Mouse (Mus musculus): ENCODE results near the gene Bloc1s3.

Gene Bloc1s3

DNA sequence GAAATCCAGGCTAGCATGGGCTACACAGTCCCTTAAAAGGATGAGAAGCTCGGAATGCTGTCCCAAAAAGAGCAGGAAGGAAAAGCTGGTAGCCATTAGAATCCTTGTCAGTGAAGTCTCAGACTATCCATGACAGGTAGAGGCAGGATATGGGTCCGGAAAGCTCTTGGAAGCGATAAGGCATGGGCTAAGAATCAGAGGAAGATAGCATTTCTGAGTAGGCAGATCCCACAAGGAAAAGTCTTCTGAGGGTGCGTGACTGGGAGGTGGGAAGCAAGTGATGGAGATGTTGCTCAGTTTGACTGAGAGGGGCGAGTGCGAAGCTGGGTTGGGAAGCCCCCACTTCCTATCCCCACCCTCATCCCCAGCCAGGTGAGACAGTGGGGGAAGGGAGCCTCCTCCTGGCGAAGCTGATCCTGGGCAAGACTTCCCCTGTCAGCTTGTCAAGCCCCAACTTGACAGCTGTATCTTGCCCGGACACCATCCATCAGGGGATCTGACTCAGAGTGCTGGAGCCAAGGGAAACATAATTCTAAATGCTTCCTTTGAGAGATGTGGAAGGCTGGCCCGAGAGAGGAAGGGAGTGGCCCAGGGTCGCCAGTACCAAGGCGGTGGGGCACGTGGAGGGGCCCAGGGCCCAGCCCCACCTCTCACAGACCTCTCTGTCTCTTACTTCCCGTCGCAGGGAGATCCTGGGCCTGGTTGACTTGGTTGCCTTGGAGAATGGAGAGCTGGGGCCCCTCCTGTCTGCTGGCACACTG, 30.4 kb downstream of the Bloc1s3 start:
- peak; percentile 45 for DNase-seq (ENCODE audit: low read depth)

DNA sequence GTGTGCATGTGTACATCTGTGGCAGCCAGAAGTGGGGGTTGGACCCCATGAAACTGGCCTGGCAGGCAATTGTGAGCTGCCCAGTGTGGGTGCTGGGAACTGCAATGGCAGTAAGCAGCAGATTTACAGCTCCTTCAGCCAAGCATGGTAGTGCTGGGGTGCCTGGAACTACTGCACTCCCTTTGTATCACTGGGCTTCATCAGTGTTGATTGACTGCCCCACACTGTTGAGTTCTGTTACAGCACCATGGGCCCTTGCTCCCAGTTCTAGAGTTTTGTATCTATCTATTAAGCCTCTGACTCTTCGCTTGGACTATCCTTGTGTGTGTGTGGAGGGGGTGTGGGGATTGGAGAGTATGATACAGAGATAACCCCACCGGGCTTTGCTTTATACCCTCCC, 31.1 kb downstream of the Bloc1s3 start:
- peak; percentile 36 for DNase-seq (ENCODE audit: low read depth)

DNA sequence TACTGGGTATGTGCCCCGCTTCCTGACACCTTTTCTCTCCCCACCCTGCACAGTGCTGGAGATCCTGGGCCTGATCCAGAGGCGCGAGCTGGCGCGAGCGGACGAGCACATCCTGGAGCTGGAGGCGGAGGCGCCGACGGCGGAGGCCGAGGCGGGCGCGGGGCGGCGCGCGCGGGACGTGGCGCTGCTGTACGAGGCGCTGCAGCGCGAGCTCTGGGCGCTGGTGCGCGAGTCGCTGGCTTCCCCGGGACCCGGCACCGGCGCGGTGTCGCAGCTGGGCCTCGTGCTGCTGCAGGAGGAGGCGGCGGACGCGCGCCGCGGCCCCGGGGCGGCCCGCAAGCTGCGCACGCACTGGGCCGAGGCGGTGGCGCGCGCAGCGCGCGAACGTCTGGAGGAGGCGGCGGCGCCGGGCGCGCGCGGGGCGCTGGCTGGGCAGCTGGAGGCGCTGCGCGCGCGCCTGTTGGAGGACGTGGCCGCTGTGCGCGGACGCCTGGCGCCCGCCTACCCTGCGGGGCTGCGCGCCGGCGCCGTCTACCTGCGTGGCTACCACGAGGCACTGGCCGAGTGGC, 34.2 kb downstream of the Bloc1s3 start:
- no peak for DNase-seq (ENCODE audit: low read depth)

DNA sequence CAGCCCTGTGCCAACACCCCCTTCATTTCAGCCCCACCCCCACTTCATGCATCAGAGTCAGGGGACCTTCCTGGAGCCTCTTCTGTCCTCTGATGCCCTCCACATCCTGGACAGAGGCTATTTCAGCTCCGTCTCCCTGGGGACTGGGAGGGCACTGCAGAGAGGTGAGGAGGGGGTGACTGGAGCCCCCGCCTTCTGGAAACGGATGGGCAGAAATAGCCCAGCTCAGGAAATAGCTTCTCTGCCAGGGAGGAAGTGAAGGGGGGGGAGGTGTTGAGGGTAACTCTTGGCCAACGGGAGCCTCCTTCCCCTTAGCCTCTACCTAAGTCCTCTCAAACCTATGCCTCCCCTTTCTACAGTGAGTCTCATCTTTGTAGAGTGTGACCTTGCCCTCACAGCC, 35.8 kb downstream of the Bloc1s3 start:
- DNase-seq (ENCODE audit: low read depth), result no peak

DNA sequence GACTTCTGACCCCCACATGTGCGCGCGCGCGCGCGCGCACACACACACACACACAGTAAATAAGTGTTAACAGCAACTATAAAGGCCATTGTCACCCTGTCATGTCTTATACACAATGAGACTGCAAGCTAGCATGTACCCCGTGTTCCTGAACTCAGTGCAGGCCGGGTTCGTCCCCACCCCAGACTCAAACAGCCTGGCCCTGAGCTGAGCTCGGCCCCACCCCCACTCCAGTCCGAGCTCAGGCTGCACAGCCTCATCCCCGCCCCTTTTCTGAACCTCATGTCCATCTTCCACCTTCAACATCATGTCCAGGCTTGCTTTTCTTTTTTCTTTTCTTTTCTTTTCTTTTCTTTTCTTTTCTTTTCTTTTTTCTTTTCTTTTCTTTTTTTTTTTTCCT, 37.9 kb downstream of the Bloc1s3 start:
- DNase-seq (ENCODE audit: low read depth), result no peak

DNA sequence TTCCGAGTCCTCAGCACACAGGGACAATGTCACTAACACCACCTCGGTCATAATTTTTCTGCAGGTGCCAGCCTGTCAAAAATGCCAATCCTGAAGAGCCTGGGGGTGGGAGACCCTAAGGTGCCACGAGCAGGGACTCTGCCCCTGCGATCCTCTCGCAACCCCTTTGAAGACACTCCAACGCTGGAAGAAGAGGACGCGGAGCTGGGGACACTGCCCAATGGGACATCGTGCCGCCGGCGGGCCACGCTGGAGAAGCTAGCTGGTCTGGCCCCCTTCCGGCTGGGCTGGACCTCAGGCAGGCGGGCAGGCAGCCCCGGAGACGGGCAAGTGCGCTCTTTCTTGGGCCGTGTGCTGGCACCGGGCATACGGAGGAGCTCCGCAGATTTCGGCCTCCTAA, 38.8 kb downstream of the Bloc1s3 start:
- no peak for DNase-seq (ENCODE audit: low read depth)

DNA sequence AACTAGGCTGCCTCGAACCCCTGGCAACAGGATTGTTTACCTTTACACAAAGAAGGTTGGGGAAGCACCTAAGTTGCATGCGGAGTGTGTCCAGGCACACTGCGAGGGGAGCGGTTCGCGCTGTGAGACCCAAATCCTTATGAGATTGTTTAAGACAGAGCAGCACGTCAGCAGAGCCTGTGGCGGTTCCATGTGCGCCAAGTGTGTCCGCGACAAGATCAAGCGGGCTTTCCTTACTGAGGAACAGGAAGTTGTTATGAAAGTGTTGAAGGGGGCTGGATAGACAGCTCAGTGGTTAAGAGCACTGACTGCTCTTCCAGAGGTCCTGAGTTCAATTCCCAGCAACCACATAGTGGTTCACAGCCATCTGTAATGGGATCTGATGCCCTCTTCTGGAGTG, 39.9 kb downstream of the Bloc1s3 start:
- DNase-seq (ENCODE audit: low read depth), result no peak

DNA sequence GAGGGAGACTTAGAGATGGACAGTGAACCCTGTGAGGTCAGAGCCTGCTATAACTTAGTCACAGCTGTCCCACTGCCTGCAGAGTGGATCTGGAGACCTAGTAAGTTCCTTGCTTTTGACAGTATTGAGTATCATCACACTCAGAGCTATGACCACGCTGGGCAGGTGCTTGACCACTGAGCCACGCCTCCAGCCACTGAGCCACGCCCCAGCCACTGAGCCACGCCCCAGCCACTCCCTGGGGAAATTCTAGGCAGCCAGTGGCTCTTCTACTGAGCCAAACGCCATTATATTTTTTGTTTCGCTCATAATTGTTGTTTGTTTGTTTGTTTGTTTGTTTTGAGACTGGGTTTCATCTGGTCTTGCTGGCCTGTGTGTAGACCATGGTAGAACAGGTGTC, 40.5 kb downstream of the Bloc1s3 start:
- DNase-seq (ENCODE audit: low read depth), result no peak

DNA sequence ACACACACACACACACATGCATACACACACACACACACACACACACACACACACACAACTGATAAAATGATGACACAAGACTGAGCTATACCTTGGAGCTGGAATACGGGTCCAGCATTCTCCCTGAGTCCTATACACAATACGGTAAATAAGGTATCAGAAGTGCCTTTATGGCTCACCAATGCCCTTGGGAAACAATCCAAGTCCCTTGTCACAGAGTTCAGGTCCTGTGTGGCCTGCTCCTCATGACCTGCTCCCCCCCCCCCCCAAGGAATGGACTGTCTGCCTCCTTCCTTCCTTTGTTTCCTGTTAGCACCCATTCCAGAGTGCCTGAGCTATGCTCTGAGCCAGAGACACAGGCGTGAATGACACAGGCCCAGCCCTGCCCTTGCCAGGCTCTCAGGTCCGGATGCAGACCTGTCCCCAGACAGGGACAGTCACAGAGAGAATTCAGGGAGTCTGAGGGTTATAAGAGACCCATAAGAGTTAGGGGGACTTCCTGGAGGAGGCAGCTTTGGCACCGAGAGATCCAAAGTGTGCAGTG, 41.5 kb downstream of the Bloc1s3 start:
- no peak for DNase-seq (ENCODE audit: low read depth)

DNA sequence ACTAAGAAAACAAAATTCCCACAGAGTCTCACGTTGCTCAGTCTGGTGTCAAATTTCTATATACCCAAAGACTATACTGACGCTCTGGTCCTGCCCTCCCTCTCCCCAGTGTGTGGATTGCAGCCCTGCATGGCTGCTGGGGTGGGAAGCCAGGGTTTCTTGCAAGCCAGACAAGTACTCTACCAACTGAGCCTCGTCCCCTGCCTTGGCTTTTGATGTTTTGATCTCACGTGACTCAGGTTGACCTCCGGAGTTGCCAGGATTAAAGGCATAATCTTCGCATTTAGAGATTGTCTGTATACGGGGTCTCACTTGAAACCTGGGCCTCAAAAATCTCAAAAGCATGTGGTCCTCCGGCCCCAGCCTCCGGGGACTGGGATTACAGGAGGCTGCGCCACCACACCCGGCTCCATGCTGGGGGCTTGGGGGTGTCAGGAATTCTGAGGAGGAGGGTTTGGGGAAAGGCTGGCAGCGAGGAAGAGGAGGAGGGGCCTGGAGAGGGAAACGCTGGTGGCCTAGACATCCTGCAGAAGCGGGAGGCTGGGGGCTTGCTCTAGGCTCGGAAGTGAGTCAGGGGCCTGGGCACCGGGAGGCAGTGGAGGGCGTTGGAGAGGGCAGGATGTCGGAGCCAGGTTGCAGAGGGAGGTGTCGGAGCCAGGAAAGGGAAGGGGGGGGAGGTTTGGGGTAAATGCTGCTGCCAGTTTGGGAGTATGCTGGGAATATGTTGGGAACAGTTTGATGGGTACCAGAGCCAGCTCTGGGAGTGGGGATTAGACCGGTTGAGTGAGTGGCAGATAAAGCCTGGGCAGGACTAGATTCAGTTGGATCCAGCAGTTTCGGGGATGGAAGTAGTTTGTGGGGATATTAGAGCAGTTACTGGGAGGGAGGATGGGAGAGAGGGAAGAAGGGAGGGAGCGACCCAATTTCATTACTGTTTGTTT, 43.5 kb downstream of the Bloc1s3 start:
- peak; percentile 68 for DNase-seq (ENCODE audit: low read depth)

DNA sequence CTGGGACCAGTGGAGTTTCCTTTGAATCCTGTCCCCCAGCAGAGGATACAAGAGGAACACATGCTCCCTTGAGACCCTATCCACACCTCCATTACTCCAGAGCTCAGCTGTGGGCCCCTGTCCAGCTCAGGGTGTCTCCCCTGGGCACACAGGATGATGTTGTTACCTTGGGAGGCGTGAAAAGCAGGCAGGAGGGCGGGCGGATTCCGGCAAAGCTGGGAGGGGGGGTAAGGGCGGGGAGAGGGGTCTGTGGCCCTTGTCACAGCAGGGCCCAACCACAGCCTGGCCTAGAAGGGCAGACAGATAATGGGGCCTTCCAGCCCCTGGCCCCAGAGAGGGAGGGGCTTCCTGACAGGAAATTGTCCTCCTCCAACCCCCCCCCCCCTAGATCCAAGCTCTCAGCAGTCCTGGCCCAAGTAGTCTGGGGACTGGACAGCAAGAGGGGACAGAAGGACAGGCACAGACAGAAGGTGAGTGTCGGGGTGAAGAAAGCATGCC, 45.2 kb downstream of the Bloc1s3 start, which contains the start of gene Exoc3l2:
Gene Exoc3l2, plus strand, starts transcription at position 448 of the 498 bp plus-strand sequence.
- DNase-seq (ENCODE audit: low read depth), result no peak

DNA sequence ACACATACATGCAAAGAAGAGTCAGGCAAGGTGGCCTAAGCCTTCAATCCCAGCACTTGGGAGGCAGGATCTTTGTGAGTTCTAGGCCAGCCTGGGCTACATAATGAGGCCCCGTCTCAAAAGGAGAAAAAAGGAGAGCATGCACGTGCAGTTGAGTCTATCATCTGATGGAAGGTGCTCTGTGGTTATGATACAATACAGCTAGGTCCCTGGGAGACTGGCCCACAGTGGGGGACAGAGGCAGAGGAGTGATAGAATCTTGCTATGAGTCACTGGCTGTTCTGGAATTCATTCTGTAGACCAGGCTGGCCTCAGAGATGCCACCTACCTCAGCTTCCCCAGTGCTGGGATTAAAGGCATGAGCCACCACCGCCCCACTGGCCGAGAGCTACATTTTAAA, 45.7 kb downstream of the Bloc1s3 start:
- DNase-seq (ENCODE audit: low read depth), result no peak

DNA sequence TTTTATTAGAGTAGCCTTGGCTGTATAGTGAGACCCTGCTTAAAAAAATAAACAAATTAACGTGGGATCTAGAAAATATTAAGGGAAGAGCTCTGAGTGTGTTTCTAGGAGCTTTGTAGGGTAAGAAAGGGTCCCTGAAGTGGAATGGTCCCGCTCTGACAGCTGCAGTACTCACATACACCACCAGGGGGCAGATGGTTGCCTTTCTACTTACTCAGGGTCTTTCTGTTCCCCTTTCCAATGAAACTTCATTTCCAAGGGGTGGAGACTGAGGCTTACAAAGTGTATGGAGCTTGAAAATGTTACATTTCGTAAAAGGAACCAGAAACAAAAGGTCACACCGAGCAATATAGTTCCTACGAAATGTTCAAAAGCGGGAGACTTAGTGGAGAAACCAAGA, 46.7 kb downstream of the Bloc1s3 start:
- peak; percentile 84 for DNase-seq (ENCODE audit: low read depth)

DNA sequence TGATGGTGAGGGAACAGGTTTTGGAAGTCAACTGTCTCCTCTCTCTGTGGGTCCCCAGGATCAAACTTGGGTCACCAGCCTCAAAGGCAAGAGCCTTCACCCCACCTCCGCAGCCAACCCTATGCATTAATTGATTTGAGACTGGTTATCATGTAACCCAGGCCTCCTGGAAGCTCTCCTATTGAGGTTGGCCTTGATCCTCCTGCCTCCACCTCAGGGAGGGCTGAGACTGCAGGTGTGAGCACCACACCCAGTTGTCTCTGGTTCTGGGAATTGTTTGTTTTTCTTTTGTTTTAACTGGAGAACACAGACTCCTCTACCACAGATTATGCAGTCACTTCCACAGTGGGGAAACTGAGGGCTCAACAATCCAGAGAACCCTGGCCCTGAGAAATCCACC, 47.7 kb downstream of the Bloc1s3 start:
- DNase-seq (ENCODE audit: low read depth), result no peak

DNA sequence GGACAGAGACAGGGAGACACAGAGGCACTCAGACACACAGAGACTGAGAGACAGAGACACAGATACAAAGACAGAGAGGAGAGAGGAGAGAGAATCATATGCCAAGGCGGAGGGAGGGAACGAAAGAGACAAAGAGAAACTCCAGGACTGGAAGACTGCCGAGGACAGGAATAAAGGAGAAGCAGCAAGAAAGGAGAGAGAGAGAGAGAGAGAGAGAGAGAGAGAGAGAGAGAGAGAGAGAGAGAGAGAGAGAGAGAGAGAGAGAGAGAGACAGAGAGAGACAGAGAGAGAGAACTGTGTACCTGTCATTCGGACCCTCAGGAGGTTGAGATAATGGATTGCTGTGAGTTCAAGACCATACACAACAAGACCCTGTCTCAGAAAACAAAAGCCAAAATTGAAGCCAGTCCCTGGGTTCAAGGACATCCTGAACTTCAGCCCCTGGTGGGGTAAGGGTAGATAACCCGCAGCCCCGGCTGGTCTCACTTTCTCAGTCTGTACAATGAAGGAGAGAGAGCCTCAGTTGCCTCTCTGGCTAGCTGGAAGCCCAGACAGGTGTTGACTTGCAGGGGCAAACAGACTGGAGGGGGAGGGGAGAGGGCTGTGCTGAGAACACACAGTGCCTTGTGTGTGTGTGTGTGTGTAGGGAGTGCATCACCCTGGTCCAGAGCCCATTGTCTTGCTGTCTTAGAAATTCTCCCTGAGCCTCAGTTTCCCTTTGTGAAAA, 48.9 kb downstream of the Bloc1s3 start:
- DNase-seq (ENCODE audit: low read depth), result no peak

DNA sequence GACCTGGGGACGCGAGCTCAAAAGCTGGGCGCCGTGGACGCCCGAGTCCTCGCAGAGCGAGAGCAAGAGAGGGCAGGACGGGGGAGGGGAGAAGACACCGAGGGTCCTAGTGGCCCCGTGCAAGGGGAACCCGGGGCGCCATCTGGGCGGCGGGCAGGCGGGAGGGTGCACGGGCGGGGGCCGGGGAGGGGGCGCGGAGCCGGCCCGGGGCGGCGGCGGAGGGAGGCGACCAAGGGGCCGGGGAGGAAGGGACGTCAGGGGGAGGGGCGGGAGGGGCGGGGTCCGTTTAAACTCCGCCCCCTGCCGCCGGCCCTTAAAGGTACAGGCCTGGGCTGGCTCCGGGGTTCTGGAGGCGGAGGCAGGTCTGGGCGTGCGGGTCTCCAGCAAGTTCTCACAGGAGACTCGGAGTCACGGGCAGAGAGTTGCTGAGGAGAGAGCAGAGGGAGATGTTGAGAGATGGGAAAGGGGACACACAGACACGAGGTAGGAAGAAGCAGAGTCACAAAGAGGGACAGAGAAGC, 49.5 kb downstream of the Bloc1s3 start, which contains the start of gene Mark4:
Gene Mark4, minus strand, starts transcription at position 231 of the 521 bp plus-strand sequence.
- DNase-seq (ENCODE audit: low read depth), result peak; percentile 92

DNA sequence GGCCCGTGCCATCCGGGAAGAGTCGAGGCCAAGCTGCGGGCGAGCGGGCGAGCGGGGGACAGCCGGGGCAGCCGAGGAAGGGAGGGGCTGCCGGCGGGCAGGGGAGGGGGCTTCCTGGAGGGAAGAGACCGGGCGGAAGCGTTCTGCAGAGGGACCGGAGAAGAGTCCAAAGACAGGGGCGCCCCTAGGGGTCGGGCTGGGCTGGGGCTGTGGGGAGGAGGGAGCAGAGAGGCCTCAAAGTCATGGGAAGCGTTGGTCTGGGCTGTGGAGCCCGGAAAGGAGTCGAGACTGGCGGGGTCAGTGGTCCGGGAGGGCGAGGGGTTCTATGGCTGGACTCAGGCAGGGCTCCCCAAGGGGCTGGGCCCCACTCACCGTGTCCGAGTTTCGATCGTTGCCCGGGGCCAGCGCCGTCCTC, 50.1 kb downstream of the Bloc1s3 start:
- DNase-seq (ENCODE audit: low read depth), result peak; percentile 76

DNA sequence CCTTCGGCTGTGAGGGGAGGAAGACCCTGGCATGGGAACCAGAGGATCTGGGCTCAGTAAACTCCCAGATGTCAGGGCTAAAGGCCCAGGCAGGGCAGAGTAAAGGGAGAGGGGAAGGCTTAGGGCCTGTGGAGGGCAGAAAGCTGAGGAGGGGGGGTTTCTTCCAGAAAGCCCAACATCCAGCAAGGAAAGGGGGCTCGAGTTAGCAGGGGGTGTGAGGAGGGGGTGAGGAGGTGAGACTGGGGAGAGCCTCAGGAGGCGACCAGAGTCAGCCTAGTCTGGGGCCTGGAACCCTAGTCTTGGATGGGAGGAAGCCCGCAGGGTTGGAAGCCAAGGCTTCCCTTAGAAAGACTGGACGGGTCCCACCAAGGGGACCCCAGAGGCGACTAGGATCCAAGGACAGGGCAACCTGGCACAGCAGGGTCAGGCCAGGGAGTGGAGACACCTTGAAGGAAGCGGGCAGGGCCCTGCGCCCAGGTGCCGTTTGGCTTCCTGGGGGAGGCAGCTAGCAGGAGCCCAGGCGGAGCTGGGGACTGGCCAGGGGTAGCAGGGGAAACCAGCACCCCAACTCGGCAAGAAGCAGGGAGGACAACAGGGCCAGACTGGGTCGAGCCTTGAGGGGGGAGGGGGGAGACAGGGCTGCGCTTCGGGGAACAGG, 50.6 kb downstream of the Bloc1s3 start:
- no peak for DNase-seq (ENCODE audit: low read depth)

DNA sequence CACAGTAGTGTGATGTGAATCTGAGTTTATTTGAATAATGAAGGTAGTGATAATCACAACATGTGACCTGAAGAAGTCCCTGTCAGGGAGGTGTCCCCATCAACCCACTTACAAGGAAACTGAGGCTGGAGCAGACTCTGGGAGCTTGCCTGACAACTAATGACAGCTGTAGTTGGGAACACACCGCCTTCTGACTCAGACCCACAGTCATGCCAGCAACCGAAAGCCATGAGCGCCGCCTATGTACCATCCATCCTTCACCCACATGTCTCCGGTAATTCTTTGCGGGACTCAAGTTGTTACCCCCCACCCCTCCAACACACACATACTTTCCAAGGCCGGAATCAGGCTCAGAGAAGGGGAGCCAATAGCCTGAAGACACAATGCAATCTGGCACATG, 51.5 kb downstream of the Bloc1s3 start:
- DNase-seq (ENCODE audit: low read depth), result no peak

DNA sequence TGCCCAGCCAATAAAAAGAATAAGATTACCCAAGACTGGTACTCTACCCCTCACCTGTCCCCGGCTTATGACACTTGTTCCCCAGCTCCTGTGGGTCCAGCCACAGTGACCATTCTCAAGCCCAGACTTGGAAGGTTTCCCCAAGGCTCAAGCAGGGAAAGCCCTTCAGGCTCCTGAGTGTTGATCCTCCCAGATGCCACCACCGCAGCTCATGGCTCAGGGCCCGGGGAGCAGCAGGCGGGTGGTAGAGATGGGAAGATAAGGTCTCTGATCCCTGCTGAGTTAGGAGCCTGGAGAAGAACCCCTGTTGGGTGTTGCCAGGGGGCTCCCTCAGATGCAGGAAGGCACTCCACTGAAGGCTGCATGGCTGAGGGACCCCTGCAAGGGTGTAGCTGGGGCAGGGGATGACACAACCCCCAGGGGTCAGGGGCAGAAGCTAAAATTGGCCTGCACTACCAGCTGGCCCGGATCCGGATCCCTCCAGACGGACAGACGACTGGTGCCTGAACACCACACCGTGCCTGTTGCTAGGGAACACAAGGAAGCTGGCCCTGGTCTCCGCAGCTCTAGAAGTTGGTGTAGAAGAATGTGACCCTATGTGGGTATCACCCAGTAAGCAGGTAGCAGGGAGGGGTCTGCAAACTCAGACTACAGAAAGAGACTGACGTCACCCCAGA, 52.2 kb downstream of the Bloc1s3 start:
- DNase-seq (ENCODE audit: low read depth), result no peak

All from NIH3T3 (cell line).